Mouse (Mus musculus) liver, embryonic 14.5 days (tissue): ENCODE measurements at regions not wholly inside any gene's neighbourhood (a gene's known extent, or its start where the extent isn't known, plus 50 kb on each side); places are given as distances from the start of the nearest gene placed in this dataset.

Experiments
- ATAC-seq: fragments of 200-750 bp; cut with Nextera tagmentation; 2 replicates; pipeline ENCODE4 v1.8.0; 2017; ENCODE audit warnings: moderate number of reproducible peaks, mild to moderate bottlenecking, moderate library complexity; ENCODE audit not compliant: insufficient read depth
- DNase-seq, 3 experiments: peaks; one replicate each; pipeline ENCODE4 v3.0.0-alpha.2; 2012 to 2013; ENCODE audit warnings: low read depth in 3 of 3, low spot score in 3 of 3
- H3K27ac ChIP-seq: fragments of 300-500 bp; sonication (generic); 2 replicates; pipeline ENCODE4 v1.5.1; 2014; ENCODE audit warnings: moderate library complexity, mild to moderate bottlenecking, control low read depth, inconsistent platforms
- H3K27me3 ChIP-seq: fragments of 300-500 bp; sonication (generic); 2 replicates; pipeline ENCODE4 v1.6.1; 2014; ENCODE audit warnings: mild to moderate bottlenecking, low read length, moderate library complexity; ENCODE audit not compliant: control insufficient read depth, insufficient read depth
- H3K36me3 ChIP-seq: fragments of 300-500 bp; sonication (generic); replicated peaks from 2 replicates; pipeline ENCODE4 v1.6.1; 2014; ENCODE audit warnings: low read depth; ENCODE audit not compliant: control insufficient read depth, insufficient read depth
- H3K4me1 ChIP-seq, 2 experiments: fragments of 200-500 bp in 1 of 2; fragments of 300-500 bp in 1 of 2; sonication (generic) in 1 of 2; replicated peaks; 2 replicates each; pipeline ENCODE4 v1.6.1; 2012 to 2014; ENCODE audit warnings: antibody characterized with exemption in 1 of 2, inconsistent platforms in 1 of 2, low read length in 1 of 2; ENCODE audit not compliant: control insufficient read depth in 2 of 2, insufficient read depth in 2 of 2
- H3K4me2 ChIP-seq: fragments of 300-500 bp; sonication (generic); 2 replicates; pipeline ENCODE4 v1.6.1; 2014; ENCODE audit warnings: low read depth, mild to moderate bottlenecking, control low read depth, moderate library complexity
- H3K4me3 ChIP-seq, 2 experiments: fragments of 200-500 bp in 1 of 2; fragments of 300-500 bp in 1 of 2; sonication (generic) in 1 of 2; 2 replicates each; pipeline ENCODE4 v1.5.1; 2012 to 2014; ENCODE audit warnings: low read depth in 2 of 2, low read length in 2 of 2, mild to moderate bottlenecking in 2 of 2, control low read depth in 1 of 2, inconsistent platforms in 1 of 2, moderate library complexity in 1 of 2; ENCODE audit not compliant: insufficient read depth in 1 of 2
- H3K9ac ChIP-seq: fragments of 300-500 bp; sonication (generic); replicated peaks from 2 replicates; pipeline ENCODE4 v1.6.1; 2014; ENCODE audit warnings: mild to moderate bottlenecking, control low read depth, moderate library complexity
- H3K9me3 ChIP-seq: fragments of 300-500 bp; sonication (generic); 2 replicates; pipeline ENCODE4 v1.6.1; 2016; ENCODE audit warnings: low read length, mixed read lengths; ENCODE audit not compliant: control insufficient read depth
- CTCF ChIP-seq: IDR thresholded peaks from 2 replicates; pipeline ENCODE4 v1.5.1; 2016; ENCODE audit warnings: antibody characterized with exemption, low read depth, control low read depth
- EP300 ChIP-seq: IDR thresholded peaks from 2 replicates; pipeline ENCODE4 v1.6.1; 2016; ENCODE audit warnings: antibody characterized with exemption, low read depth
- WGBS: fragments of 180-500 bp; shearing (Covaris S2); extraction: QIAGEN DNeasy Blood & Tissue Kit; methylation state at CpG from one replicate; pipeline ENCODE4 v1.1.7; 2014; ENCODE audit not compliant: insufficient replicate concordance; 5-methylcytosine and 5-hydroxymethylcytosine counted together

- ATAC-seq (no peak), DNase-seq (no peak)
- H3K4me1 ChIP-seq, result no peaks in the 10 kb centered on the region
- H3K36me3 ChIP-seq, result no peaks in the 10 kb centered on the region
- H3K27me3 ChIP-seq, result no peaks in the 10 kb centered on the region
- WGBS, result 21% methylated on average over 1 of the region's 1 CpGs
- H3K4me2 ChIP-seq, result no peak overlapping the region
- no peak for TF ChIP-seq EP300
- no peak for TF ChIP-seq CTCF
- H3K4me3 ChIP-seq, result no peak overlapping the region
- H3K9ac ChIP-seq, result no peak overlapping the region
- H3K27ac ChIP-seq, result no peak overlapping the region
- no peaks in the 10 kb centered on the region for H3K9me3 ChIP-seq
Observed at GRCm38 (mm10) chr4:71357626-71358025, 400.1 kb downstream of the Gm11232 start.

- Histone ChIP-seq H3K4me2 (no peak overlapping the region), H3K9ac (no peak overlapping the region), H3K4me1 (no peaks in the 10 kb centered on the region), H3K9me3 (no peaks in the 10 kb centered on the region), H3K4me3 (no peak overlapping the region), H3K27ac (no peak overlapping the region), H3K27me3 (no peaks in the 10 kb centered on the region), H3K36me3 (no peaks in the 10 kb centered on the region)
- 55% methylated on average over 1 of the region's 1 CpGs for WGBS
- no peak for DNase-seq
- TF ChIP-seq EP300 (no peak), CTCF (no peak)
- ATAC-seq, result no peak
Observed at GRCm38 (mm10) chr4:71356714-71357113, 401.1 kb downstream of the Gm11232 start.

GRCm38 (mm10) chr4:71356310-71356709 is 401.5 kb downstream of the Gm11232 start:
- TF ChIP-seq CTCF (no peak), EP300 (no peak)
- Histone ChIP-seq H3K4me1 (no peaks in the 10 kb centered on the region), H3K9me3 (no peaks in the 10 kb centered on the region), H3K9ac (no peak overlapping the region), H3K27me3 (no peaks in the 10 kb centered on the region), H3K36me3 (no peaks in the 10 kb centered on the region), H3K27ac (no peak overlapping the region), H3K4me3 (no peak overlapping the region), H3K4me2 (no peak overlapping the region)
- ATAC-seq, result no peak
- 54% methylated on average over 1 of the region's 1 CpGs for WGBS
- DNase-seq, result no peak

- TF ChIP-seq EP300, result no peak
- no peak for TF ChIP-seq CTCF
- no peak overlapping the region for H3K27ac ChIP-seq
- no peak overlapping the region for H3K9ac ChIP-seq
- H3K4me3 ChIP-seq, result no peak overlapping the region
- H3K4me2 ChIP-seq, result no peak overlapping the region
- H3K27me3 ChIP-seq, result no peaks in the 10 kb centered on the region
- no peaks in the 10 kb centered on the region for H3K4me1 ChIP-seq
- DNase-seq, result no peak
- WGBS, result 57% methylated on average over 2 of the region's 2 CpGs
- no peaks in the 10 kb centered on the region for H3K9me3 ChIP-seq
- no peaks in the 10 kb centered on the region for H3K36me3 ChIP-seq
- ATAC-seq, result no peak
Observed at GRCm38 (mm10) chr4:71351880-71352279, 405.9 kb downstream of the Gm11232 start.

GRCm38 (mm10) chr4:71343068-71343467 is 414.7 kb downstream of the Gm11232 start:
- TF ChIP-seq CTCF, result no peak
- no peak for TF ChIP-seq EP300
- ATAC-seq (no peak), DNase-seq (no peak)
- Histone ChIP-seq H3K4me3 (no peak overlapping the region), H3K4me2 (no peak overlapping the region), H3K36me3 (no peaks in the 10 kb centered on the region), H3K4me1 (no peaks in the 10 kb centered on the region), H3K9ac (no peak overlapping the region), H3K27me3 (no peaks in the 10 kb centered on the region), H3K9me3 (no peaks in the 10 kb centered on the region), H3K27ac (no peak overlapping the region)
- 69% methylated on average over 3 of the region's 3 CpGs for WGBS
